Mouse (Mus musculus) heart, embryonic 11.5 days (tissue): ENCODE results near the gene Lpar1. TPM values are rescaled to one million over a fixed set of nuclear protein-coding genes. Genes with fewer than 3 reads are reported as not detected.

Source experiments
- ATAC-seq: fragments of 200-750 bp; cut with Nextera tagmentation; replicated peaks from 2 replicates; pipeline ENCODE4 v1.8.0; 2017; ENCODE audit warnings: moderate library complexity; ENCODE audit not compliant: insufficient number of reproducible peaks, low FRiP score, low TSS enrichment
- H3K27ac ChIP-seq: fragments of 300-500 bp; sonication (generic); 2 replicates; pipeline ENCODE4 v1.5.1; 2014; ENCODE audit warnings: mild to moderate bottlenecking, low read depth, low read length
- H3K27me3 ChIP-seq: fragments of 300-500 bp; sonication (generic); 2 replicates; pipeline ENCODE4 v1.6.1; 2014; ENCODE audit warnings: mild to moderate bottlenecking, low read length, mixed read lengths; ENCODE audit not compliant: control insufficient read depth, insufficient read depth
- H3K36me3 ChIP-seq: fragments of 300-500 bp; sonication (generic); 2 replicates; pipeline ENCODE4 v1.6.1; 2014; ENCODE audit warnings: mild to moderate bottlenecking, low read length, moderate library complexity, mixed read lengths; ENCODE audit not compliant: control insufficient read depth, insufficient read depth
- H3K4me1 ChIP-seq: fragments of 300-500 bp; sonication (generic); 2 replicates; pipeline ENCODE4 v1.6.1; 2014; ENCODE audit warnings: low read length; ENCODE audit not compliant: control insufficient read depth, insufficient read depth
- H3K4me2 ChIP-seq: fragments of 300-500 bp; sonication (generic); 2 replicates; pipeline ENCODE4 v1.6.1; 2014; ENCODE audit warnings: mild to moderate bottlenecking, moderate library complexity
- H3K4me3 ChIP-seq: fragments of 300-500 bp; sonication (generic); 2 replicates; pipeline ENCODE4 v1.5.1; 2014; ENCODE audit warnings: low read depth, low read length
- H3K9ac ChIP-seq: fragments of 300-500 bp; sonication (generic); 2 replicates; pipeline ENCODE4 v1.6.1; 2014; ENCODE audit warnings: mild to moderate bottlenecking, low read depth, low read length, moderate library complexity
- H3K9me3 ChIP-seq: fragments of 300-500 bp; sonication (generic); replicated peaks from 2 replicates; pipeline ENCODE4 v1.6.1; 2016; ENCODE audit warnings: low read length; ENCODE audit not compliant: control insufficient read depth
- WGBS: fragments of 180-500 bp; shearing (Covaris S2); extraction: QIAGEN DNeasy Blood & Tissue Kit; methylation state at CpG from one replicate; pipeline ENCODE4 v1.1.7; 2014; ENCODE audit not compliant: insufficient replicate concordance; 5-methylcytosine and 5-hydroxymethylcytosine counted together
- polyA plus RNA-seq: library from polyadenylated mRNA; unstranded; fragments of >200 nt; fragmentation: Nextera tagmentation; extraction: Ambion mirVana; gene quantifications from 2 replicates; pipeline ENCODE4 v1.2.1, GENCODE M21; 2014

Gene Lpar1
- polyA plus RNA-seq, result 20.5 and 21.7 TPM in 2 replicates

GRCm38 (mm10) chr4:58553631-58554358, at the start of gene Lpar1:
TSS of gene Lpar1 (minus strand) at chr4:58553898.
- H3K36me3 ChIP-seq, result no peaks in the 10 kb centered on the region
- peak within 1 kb of the TSS; percentile 72 for H3K9ac ChIP-seq
- peak within 1 kb of the TSS; percentile 64 for H3K4me3 ChIP-seq
- no peaks in the 10 kb centered on the region for H3K9me3 ChIP-seq
- ATAC-seq, result peak; percentile 59
- H3K4me2 ChIP-seq, result peak within 1 kb of the TSS; percentile 98
- 6% methylated on average over 19 of the region's 19 CpGs for WGBS
- H3K27me3 ChIP-seq, result no peaks in the 10 kb centered on the region
- H3K4me1 ChIP-seq, result 0 out of 2 replicates have a peak, but pooled peaks cover 3% of the 10 kb centered on the region
- H3K27ac ChIP-seq, result no peak within 1 kb of the TSS

GRCm38 (mm10) chr4:58585942-58586341, 32.2 kb upstream of the Lpar1 start:
- Histone ChIP-seq H3K9ac (no peak overlapping the region), H3K4me1 (no peaks in the 10 kb centered on the region), H3K4me2 (no peak overlapping the region), H3K9me3 (no peaks in the 10 kb centered on the region), H3K36me3 (no peaks in the 10 kb centered on the region), H3K27me3 (no peaks in the 10 kb centered on the region), H3K4me3 (no peak overlapping the region), H3K27ac (no peak overlapping the region)
- 44% methylated on average over 2 of the region's 2 CpGs for WGBS
- ATAC-seq, result no peak

- Histone ChIP-seq H3K36me3 (no peaks in the 10 kb centered on the region), H3K9ac (no peak overlapping the region), H3K27ac (no peak overlapping the region), H3K4me1 (no peaks in the 10 kb centered on the region), H3K9me3 (no peaks in the 10 kb centered on the region), H3K27me3 (no peaks in the 10 kb centered on the region), H3K4me3 (no peak overlapping the region), H3K4me2 (no peak overlapping the region)
- ATAC-seq, result no peak
- WGBS, result 73% methylated on average over 7 of the region's 7 CpGs
Observed at GRCm38 (mm10) chr4:58581191-58581590, 27.5 kb upstream of the Lpar1 start.

- H3K4me1 ChIP-seq, result no peaks in the 10 kb centered on the region
- no peak overlapping the region for H3K9ac ChIP-seq
- no peak overlapping the region for H3K4me3 ChIP-seq
- H3K27ac ChIP-seq, result no peak overlapping the region
- no peaks in the 10 kb centered on the region for H3K9me3 ChIP-seq
- no peak for ATAC-seq
- H3K27me3 ChIP-seq, result no peaks in the 10 kb centered on the region
- H3K4me2 ChIP-seq, result no peak overlapping the region
- WGBS, result 81% methylated on average over 5 of the region's 5 CpGs
- H3K36me3 ChIP-seq, result no peaks in the 10 kb centered on the region
Observed at GRCm38 (mm10) chr4:58580516-58580915, 26.8 kb upstream of the Lpar1 start.

GRCm38 (mm10) chr4:58580098-58580497, 26.4 kb upstream of the Lpar1 start:
- 77% methylated on average over 10 of the region's 10 CpGs for WGBS
- ATAC-seq, result no peak

GRCm38 (mm10) chr4:58578488-58578887, 24.8 kb upstream of the Lpar1 start:
- no peak overlapping the region for H3K9ac ChIP-seq

More at GRCm38 (mm10) chr4:58580098-58580497, 26.4 kb upstream of the Lpar1 start:
- Histone ChIP-seq H3K36me3 (no peaks in the 10 kb centered on the region), H3K4me1 (no peaks in the 10 kb centered on the region), H3K4me3 (no peak overlapping the region), H3K4me2 (no peak overlapping the region), H3K27me3 (no peaks in the 10 kb centered on the region), H3K9me3 (no peaks in the 10 kb centered on the region), H3K27ac (no peak overlapping the region), H3K9ac (no peak overlapping the region)

GRCm38 (mm10) chr4:58577382-58578048, 23.8 kb upstream of the Lpar1 start:
- Histone ChIP-seq H3K36me3 (no peaks in the 10 kb centered on the region), H3K9ac (no peak overlapping the region), H3K4me2 (no peak overlapping the region), H3K4me3 (no peak overlapping the region), H3K27me3 (no peaks in the 10 kb centered on the region), H3K9me3 (no peaks in the 10 kb centered on the region), H3K27ac (no peak overlapping the region), H3K4me1 (no peaks in the 10 kb centered on the region)
- no peak for ATAC-seq
- WGBS, result 29% methylated on average over 5 of the region's 5 CpGs

More at GRCm38 (mm10) chr4:58578488-58578887, 24.8 kb upstream of the Lpar1 start:
- H3K36me3 ChIP-seq, result no peaks in the 10 kb centered on the region
- no peak overlapping the region for H3K4me3 ChIP-seq
- no peaks in the 10 kb centered on the region for H3K4me1 ChIP-seq
- no peak overlapping the region for H3K27ac ChIP-seq
- no peaks in the 10 kb centered on the region for H3K9me3 ChIP-seq
- H3K27me3 ChIP-seq, result no peaks in the 10 kb centered on the region
- 21% methylated on average over 2 of the region's 2 CpGs for WGBS
- ATAC-seq, result no peak
- no peak overlapping the region for H3K4me2 ChIP-seq

GRCm38 (mm10) chr4:58575831-58576230, 22.1 kb upstream of the Lpar1 start:
- no peak overlapping the region for H3K4me3 ChIP-seq
- WGBS, result 74% methylated on average over 6 of the region's 6 CpGs
- H3K4me2 ChIP-seq, result no peak overlapping the region
- no peaks in the 10 kb centered on the region for H3K9me3 ChIP-seq
- H3K27ac ChIP-seq, result no peak overlapping the region
- no peaks in the 10 kb centered on the region for H3K27me3 ChIP-seq
- no peaks in the 10 kb centered on the region for H3K4me1 ChIP-seq
- no peak overlapping the region for H3K9ac ChIP-seq
- H3K36me3 ChIP-seq, result no peaks in the 10 kb centered on the region
- ATAC-seq, result no peak
